ENCODE assay signal across 23 mouse cellular contexts in the genomic region with DNA sequence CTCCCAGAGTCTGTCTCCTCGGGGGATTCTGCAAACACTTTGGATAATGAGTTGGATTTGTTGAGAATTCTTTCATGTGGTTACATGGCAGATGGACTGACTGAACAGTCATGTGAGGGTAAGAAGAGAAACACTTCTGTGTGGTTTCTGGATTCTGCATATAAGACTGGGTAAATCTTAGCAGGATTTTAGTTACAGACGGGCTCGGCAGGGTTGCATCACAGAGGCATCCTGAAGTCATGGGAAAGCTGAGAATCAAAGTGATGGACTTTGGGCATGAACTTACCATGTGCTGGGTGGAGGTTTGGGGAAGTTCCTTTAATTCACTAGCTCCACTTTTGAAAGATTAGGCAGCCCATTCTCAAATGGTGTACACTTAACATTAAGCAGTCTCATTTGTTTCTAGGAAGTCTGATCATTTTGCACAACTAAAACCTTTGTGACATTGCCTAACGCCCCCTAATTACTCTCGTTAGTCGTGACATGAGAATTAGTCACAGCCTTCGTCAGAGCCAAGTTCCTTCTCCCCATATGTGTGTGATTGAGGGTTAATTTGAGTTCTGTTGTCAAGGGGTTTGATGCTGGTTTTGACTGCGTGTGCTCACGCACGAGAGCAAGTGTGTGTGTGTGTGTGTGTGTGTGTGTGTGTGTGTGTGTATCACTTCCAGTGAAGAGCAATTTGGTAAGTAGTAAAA.
DNase-seq lines count a peak whose midpoint lies in the region; ATAC-seq and TF ChIP-seq lines count a peak whose summit lies in the region.
"Had no signal": no experiment of that assay in that cellular context is flagged by ENCODE, and none has a peak within 500 bp of the region (broad histone marks: within the 10 kb centered on the region; RNA-seq: fewer than 3 reads in every experiment).

No protein-coding gene starts in this region.

- 37% methylated on average over 10 of the region's 10 CpGs for WGBS in forebrain, embryonic 13.5 days
- 49% methylated on average over 10 of the region's 10 CpGs for WGBS in forebrain, embryonic 11.5 days

- no peak overlapping the region for H3ac ChIP-seq in C2C12 (ENCODE audit: control insufficient read depth, insufficient read length, low read depth)

- H3K79me3 ChIP-seq in C2C12 (ENCODE audit: low read depth) = no peaks in the 10 kb centered on the region

- no peak overlapping the region for H3K4me2 ChIP-seq in forebrain, embryonic 13.5 days
- H3K4me2 ChIP-seq in forebrain, embryonic 11.5 days (ENCODE audit: low read depth, low read length, severe bottlenecking) = no peak overlapping the region
- H3K4me2 ChIP-seq: embryonic facial prominence, embryonic 15.5 days; heart, embryonic 13.5 days; hindbrain, embryonic 12.5 days; kidney, embryonic 15.5 days; liver, embryonic 15.5 days; lung, embryonic 15.5 days; midbrain, embryonic 13.5 days; neural tube, embryonic 12.5 days had no signal

- ATAC-seq in forebrain, embryonic 13.5 days = peak; percentile 79
- no peak for ATAC-seq in forebrain, embryonic 11.5 days (replicated peaks; ENCODE audit: low FRiP score)
- ATAC-seq: intestine, postnatal 0 days; midbrain, embryonic 13.5 days had no signal

- no peaks in the 10 kb centered on the region for H3K27me3 ChIP-seq in forebrain, embryonic 13.5 days
- no peaks in the 10 kb centered on the region for H3K27me3 ChIP-seq in forebrain, embryonic 11.5 days (ENCODE audit: control insufficient read depth, insufficient read depth, low read length)
- no peaks in the 10 kb centered on the region for H3K27me3 ChIP-seq in C2C12 (ENCODE audit: control insufficient read depth, insufficient read depth, insufficient read length)
- H3K27me3 ChIP-seq: embryonic facial prominence, embryonic 15.5 days; heart, embryonic 13.5 days; hindbrain, embryonic 12.5 days; kidney, embryonic 15.5 days; liver, embryonic 15.5 days; lung, embryonic 15.5 days; megakaryocyte, embryonic 14.5 days; midbrain, embryonic 13.5 days; neural tube, embryonic 12.5 days had no signal

- H3K79me2 ChIP-seq in C2C12 (ENCODE audit: control insufficient read depth, insufficient read depth) = no peaks in the 10 kb centered on the region

- no peaks in the 10 kb centered on the region for H3K9me3 ChIP-seq in forebrain, embryonic 13.5 days (replicated peaks)
- H3K9me3 ChIP-seq in forebrain, embryonic 11.5 days (ENCODE audit: control insufficient read depth, low read length) = no peaks in the 10 kb centered on the region
- H3K9me3 ChIP-seq: embryonic facial prominence, embryonic 15.5 days; heart, embryonic 13.5 days; hindbrain, embryonic 12.5 days; kidney, embryonic 15.5 days; limb, embryonic 10.5 days; liver, embryonic 15.5 days; lung, embryonic 15.5 days; midbrain, embryonic 13.5 days; neural tube, embryonic 12.5 days had no signal

- H3K4me3 ChIP-seq in forebrain, embryonic 13.5 days = no peak overlapping the region
- H3K4me3 ChIP-seq in forebrain, embryonic 11.5 days (ENCODE audit: low read depth, low read length) = no peak overlapping the region
- no peak overlapping the region for H3K4me3 ChIP-seq in C2C12 (ENCODE audit: insufficient read depth, poor library complexity, severe bottlenecking)
- H3K4me3 ChIP-seq: embryonic facial prominence, embryonic 15.5 days; heart, embryonic 13.5 days; hindbrain, embryonic 12.5 days; kidney, embryonic 15.5 days; limb, embryonic 10.5 days; liver, embryonic 15.5 days; lung, embryonic 15.5 days; megakaryocyte, embryonic 14.5 days; midbrain, embryonic 13.5 days; neural tube, embryonic 12.5 days had no signal

- no peak overlapping the region for H3K9ac ChIP-seq in forebrain, embryonic 13.5 days
- no peak overlapping the region for H3K9ac ChIP-seq in forebrain, embryonic 11.5 days (ENCODE audit: low read length)
- H3K9ac ChIP-seq: embryonic facial prominence, embryonic 15.5 days; heart, embryonic 13.5 days; hindbrain, embryonic 12.5 days; kidney, embryonic 15.5 days; liver, embryonic 15.5 days; lung, embryonic 15.5 days; midbrain, embryonic 13.5 days; neural tube, embryonic 12.5 days had no signal

- H3K36me3 ChIP-seq in forebrain, embryonic 13.5 days (ENCODE audit: poor library complexity, severe bottlenecking) = no peaks in the 10 kb centered on the region
- no peaks in the 10 kb centered on the region for H3K36me3 ChIP-seq in forebrain, embryonic 11.5 days (ENCODE audit: control insufficient read depth, insufficient read depth, low read length)
- H3K36me3 ChIP-seq in C2C12 (ENCODE audit: control insufficient read depth, insufficient read depth) = no peaks in the 10 kb centered on the region
- H3K36me3 ChIP-seq: embryonic facial prominence, embryonic 15.5 days; heart, embryonic 13.5 days; hindbrain, embryonic 12.5 days; kidney, embryonic 15.5 days; limb, embryonic 10.5 days; liver, embryonic 15.5 days; lung, embryonic 15.5 days; midbrain, embryonic 13.5 days; neural tube, embryonic 12.5 days had no signal

- no peak overlapping the region for H3K27ac ChIP-seq in forebrain, embryonic 13.5 days
- no peak overlapping the region for H3K27ac ChIP-seq in forebrain, embryonic 11.5 days (ENCODE audit: low read depth, low read length)
- H3K27ac ChIP-seq: embryonic facial prominence, embryonic 15.5 days; heart, embryonic 13.5 days; hindbrain, embryonic 12.5 days; kidney, embryonic 15.5 days; limb, embryonic 10.5 days; liver, embryonic 15.5 days; lung, embryonic 15.5 days; midbrain, embryonic 13.5 days; neural tube, embryonic 12.5 days had no signal

- H3K4me1 ChIP-seq in forebrain, embryonic 13.5 days = peaks cover 15% of the 10 kb centered on the region
- no peaks in the 10 kb centered on the region for H3K4me1 ChIP-seq in forebrain, embryonic 11.5 days (replicated peaks; ENCODE audit: control insufficient read depth, insufficient read depth, low read length)
- H3K4me1 ChIP-seq: heart, embryonic 13.5 days; liver, embryonic 15.5 days; lung, embryonic 15.5 days; megakaryocyte, embryonic 14.5 days; midbrain, embryonic 13.5 days; neural tube, embryonic 12.5 days had no signal

- TF ChIP-seq CTCF in C2C12 (IDR thresholded peaks at IDR 0.05; ENCODE audit: control insufficient read depth, insufficient read depth, insufficient read length) = no peak

- DNase-seq in forebrain, embryonic 11.5 days (ENCODE audit: low spot score) = no peak
- DNase-seq in brain, adult 2 months (ENCODE audit: low read depth, low spot score) = peak; percentile 36
- peak; percentile 61 for DNase-seq in fibroblast of lung, adult 2 months (ENCODE audit: low read depth)
- no peak for DNase-seq in heart, adult 8-10 months (ENCODE audit: low spot score)
- DNase-seq in left cerebral cortex, adult 11 months (ENCODE audit: low spot score) = no peak
- no peak for DNase-seq in layer of hippocampus, postnatal 36 days
- DNase-seq: cerebellum, adult 18-20 months; kidney, postnatal 36 days; liver; thymus, postnatal 14 days had no signal

TF ChIP-seq in C2C12, 6 proteins besides CTCF, POLR2A, EP300 and RAD21:
- peak; percentile 43 for TF ChIP-seq MAX (IDR thresholded peaks at IDR 0.05)
- TF ChIP-seq FOSL1 (IDR thresholded peaks at IDR 0.05; ENCODE audit: insufficient read depth, low read length, poor library complexity, severe bottlenecking) = peak; percentile 15
- peak; percentile 76 for TF ChIP-seq CEBPB (IDR thresholded peaks at IDR 0.05; ENCODE audit: low read depth)
- no peak for TF ChIP-seq MYOG (IDR thresholded peaks at IDR 0.05; ENCODE audit: control insufficient read depth, extremely low read depth, insufficient read length)
- peak; percentile 73 for TF ChIP-seq USF1 (IDR thresholded peaks at IDR 0.05; ENCODE audit: low read depth)
- peak; percentile 12 for TF ChIP-seq MYOD1 (IDR thresholded peaks at IDR 0.05; ENCODE audit: control insufficient read depth, insufficient read length, low read depth)

Comparison
In these comparisons a context has a peak if more than half of its experiments do, and no peak if none do; other contexts are left out.
1. DNase-seq: peak in brain, adult 2 months (single experiment) and fibroblast of lung, adult 2 months (single experiment); none in forebrain, embryonic 11.5 days (single experiment), heart, adult 8-10 months (single experiment), left cerebral cortex, adult 11 months (single experiment) and layer of hippocampus, postnatal 36 days (0 of 2).